Mouse (Mus musculus): ENCODE results near the gene Ctxn1. TPM values are rescaled to one million over a fixed set of nuclear protein-coding genes. Genes with fewer than 3 reads are reported as not detected.

The Ctxn1 gene
- polyA plus RNA-seq, 1 experiment from 2014 or later = 136 TPM

GRCm38 (mm10) chr8:4226739-4227347, 32.2 kb downstream of the Ctxn1 start, which contains the start of gene Lrrc8e:
Gene Lrrc8e (plus strand): TSS chr8:4226827.
- DNase-seq (ENCODE audit: low spot score) = no peak
- ATAC-seq (ENCODE audit: low FRiP score) = peak; percentile 63
- Histone ChIP-seq H3K9me3 (ENCODE audit: control insufficient read depth, low read length) (no peaks in the 10 kb centered on the region), H3K27ac (ENCODE audit: low read depth, low read length) (no peak within 1 kb of the TSS), H3K4me3 (ENCODE audit: low read depth, low read length) (no peak within 1 kb of the TSS), H3K36me3 (ENCODE audit: control insufficient read depth, insufficient read depth, low read length) (no peaks in the 10 kb centered on the region), H3K4me1 (replicated peaks; ENCODE audit: control insufficient read depth, insufficient read depth, low read length) (no peaks in the 10 kb centered on the region; the same call in 1 of the 2 replicates), H3K27me3 (ENCODE audit: control insufficient read depth, insufficient read depth, low read length) (peaks cover 10% of the 10 kb centered on the region), H3K9ac (ENCODE audit: low read depth, low read length) (no peak within 1 kb of the TSS), H3K4me2 (replicated peaks; ENCODE audit: low read depth, low read length) (peak within 1 kb of the TSS; percentile 20; the same call in 1 of the 2 replicates)
- 4% methylated on average over 33 of the region's 33 CpGs for WGBS

DNA sequence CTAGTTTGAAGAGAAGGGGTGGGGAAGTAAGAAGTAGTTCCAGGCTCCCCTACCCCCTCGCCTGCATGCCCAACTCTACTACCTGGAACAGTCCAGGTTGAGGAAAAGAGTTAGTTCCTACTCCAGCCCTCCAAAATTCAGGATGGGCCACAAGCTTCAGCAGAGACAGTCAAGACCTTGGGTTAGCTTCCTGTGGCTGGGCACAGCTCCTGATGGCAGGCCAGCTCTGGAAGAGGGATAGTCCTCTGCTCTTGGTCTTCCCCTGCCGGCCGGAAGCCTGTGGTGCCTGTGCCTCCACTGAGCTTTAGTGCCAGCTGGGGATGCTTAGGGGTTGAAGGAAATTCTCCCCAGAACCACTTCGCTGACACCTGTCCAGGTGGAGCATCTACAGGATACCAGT, 32.8 kb downstream of the Ctxn1 start:
- Histone ChIP-seq H3K4me1 (replicated peaks; ENCODE audit: control insufficient read depth, insufficient read depth, low read length) (no peaks in the 10 kb centered on the region; the same call in 1 of the 2 replicates), H3K4me3 (ENCODE audit: low read depth, low read length) (no peak overlapping the region), H3K36me3 (ENCODE audit: control insufficient read depth, insufficient read depth, low read length) (no peaks in the 10 kb centered on the region), H3K27ac (ENCODE audit: low read depth, low read length) (no peak overlapping the region), H3K9me3 (ENCODE audit: control insufficient read depth, low read length) (no peaks in the 10 kb centered on the region), H3K27me3 (ENCODE audit: control insufficient read depth, insufficient read depth, low read length) (peaks cover 10% of the 10 kb centered on the region), H3K9ac (ENCODE audit: low read depth, low read length) (no peak overlapping the region), H3K4me2 (replicated peaks; ENCODE audit: low read depth, low read length) (peak overlapping the region; percentile 20; the same call in 1 of the 2 replicates)
- DNase-seq (ENCODE audit: low spot score) (no peak), ATAC-seq (ENCODE audit: low FRiP score) (no peak)
- 25% methylated on average over 4 of the region's 4 CpGs for WGBS

GRCm38 (mm10) chr8:4222059-4222458, 37.0 kb downstream of the Ctxn1 start:
- ATAC-seq (ENCODE audit: low FRiP score) (no peak), DNase-seq (ENCODE audit: low spot score) (no peak)
- H3K9ac ChIP-seq (ENCODE audit: low read depth, low read length) = no peak overlapping the region
- no peaks in the 10 kb centered on the region; the same call in 1 of the 2 replicates for H3K4me1 ChIP-seq (replicated peaks; ENCODE audit: control insufficient read depth, insufficient read depth, low read length)
- no peaks in the 10 kb centered on the region for H3K36me3 ChIP-seq (ENCODE audit: control insufficient read depth, insufficient read depth, low read length)
- H3K4me3 ChIP-seq (ENCODE audit: low read depth, low read length) = no peak overlapping the region
- no peak overlapping the region for H3K27ac ChIP-seq (ENCODE audit: low read depth, low read length)
- no peak overlapping the region for H3K4me2 ChIP-seq (replicated peaks; ENCODE audit: low read depth, low read length)
- no peaks in the 10 kb centered on the region for H3K9me3 ChIP-seq (ENCODE audit: control insufficient read depth, low read length)
- H3K27me3 ChIP-seq (ENCODE audit: control insufficient read depth, insufficient read depth, low read length) = peaks cover 2% of the 10 kb centered on the region; the same call in 1 of the 2 replicates

DNA sequence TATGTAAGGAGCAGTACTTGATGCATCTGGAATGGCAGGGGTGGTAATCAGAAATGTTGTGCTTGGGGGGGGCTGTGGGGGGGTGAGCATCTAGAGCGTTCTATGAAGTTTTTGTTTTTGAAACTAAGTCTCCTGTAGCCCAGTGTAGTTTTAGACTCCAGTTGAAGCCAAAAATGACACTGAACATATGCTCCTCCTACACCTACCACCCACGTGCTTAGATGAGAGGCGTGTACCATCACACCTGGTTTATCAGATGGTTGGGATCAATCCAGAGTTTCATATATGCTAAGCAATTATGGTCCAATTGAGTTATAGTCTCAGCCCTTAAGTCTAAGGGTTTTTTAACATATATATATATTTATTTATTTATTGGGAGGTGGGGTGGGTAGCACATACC, 39.5 kb downstream of the Ctxn1 start:
- Histone ChIP-seq H3K36me3 (ENCODE audit: control insufficient read depth, insufficient read depth, low read length) (no peaks in the 10 kb centered on the region), H3K4me2 (replicated peaks; ENCODE audit: low read depth, low read length) (no peak overlapping the region), H3K4me1 (replicated peaks; ENCODE audit: control insufficient read depth, insufficient read depth, low read length) (peaks cover under 1% of the 10 kb centered on the region; the same call in 1 of the 2 replicates), H3K4me3 (ENCODE audit: low read depth, low read length) (no peak overlapping the region), H3K9me3 (ENCODE audit: control insufficient read depth, low read length) (no peaks in the 10 kb centered on the region), H3K9ac (ENCODE audit: low read depth, low read length) (no peak overlapping the region), H3K27me3 (ENCODE audit: control insufficient read depth, insufficient read depth, low read length) (no peaks in the 10 kb centered on the region; the same call in 1 of the 2 replicates), H3K27ac (ENCODE audit: low read depth, low read length) (no peak overlapping the region)
- ATAC-seq (ENCODE audit: low FRiP score) (no peak), DNase-seq (ENCODE audit: low spot score) (no peak)
- WGBS = 92% methylated on average over 3 of the region's 3 CpGs

GRCm38 (mm10) chr8:4216791-4217621, 42.1 kb downstream of the Ctxn1 start, which contains the start of gene Prr36:
Gene Prr36 (minus strand): TSS chr8:4217459.
- Histone ChIP-seq H3K4me3 (ENCODE audit: low read depth, low read length) (peak within 1 kb of the TSS; percentile 65), H3K27me3 (ENCODE audit: control insufficient read depth, insufficient read depth, low read length) (peaks cover 2% of the 10 kb centered on the region; the same call in 1 of the 2 replicates), H3K4me1 (replicated peaks; ENCODE audit: control insufficient read depth, insufficient read depth, low read length) (peaks cover 10% of the 10 kb centered on the region), H3K36me3 (ENCODE audit: control insufficient read depth, insufficient read depth, low read length) (no peaks in the 10 kb centered on the region), H3K9me3 (ENCODE audit: control insufficient read depth, low read length) (no peaks in the 10 kb centered on the region), H3K27ac (ENCODE audit: low read depth, low read length) (peak within 1 kb of the TSS; percentile 83), H3K4me2 (replicated peaks; ENCODE audit: low read depth, low read length) (peak within 1 kb of the TSS; percentile 78), H3K9ac (ENCODE audit: low read depth, low read length) (peak within 1 kb of the TSS; percentile 91)
- DNase-seq (ENCODE audit: low spot score) (peak; percentile 87), ATAC-seq (ENCODE audit: low FRiP score) (peak; percentile 92)
- WGBS = under 1% methylated on average over 39 of the region's 44 CpGs

GRCm38 (mm10) chr8:4216296-4216695, 42.8 kb downstream of the Ctxn1 start:
- H3K9ac ChIP-seq (ENCODE audit: low read depth, low read length) = peak overlapping the region; percentile 91
- peak overlapping the region; percentile 65 for H3K4me3 ChIP-seq (ENCODE audit: low read depth, low read length)
- no peaks in the 10 kb centered on the region for H3K9me3 ChIP-seq (ENCODE audit: control insufficient read depth, low read length)
- peak overlapping the region; percentile 78 for H3K4me2 ChIP-seq (replicated peaks; ENCODE audit: low read depth, low read length)
- 6% methylated on average over 18 of the region's 18 CpGs for WGBS
- peaks cover 2% of the 10 kb centered on the region; the same call in 1 of the 2 replicates for H3K27me3 ChIP-seq (ENCODE audit: control insufficient read depth, insufficient read depth, low read length)
- DNase-seq (ENCODE audit: low spot score) (no peak), ATAC-seq (ENCODE audit: low FRiP score) (peak; percentile 3)
- peaks cover 10% of the 10 kb centered on the region for H3K4me1 ChIP-seq (replicated peaks; ENCODE audit: control insufficient read depth, insufficient read depth, low read length)
- H3K27ac ChIP-seq (ENCODE audit: low read depth, low read length) = peak overlapping the region; percentile 83; the same call in 1 of the 2 replicates
- no peaks in the 10 kb centered on the region for H3K36me3 ChIP-seq (ENCODE audit: control insufficient read depth, insufficient read depth, low read length)

- Histone ChIP-seq H3K27ac (ENCODE audit: low read depth, low read length) (no peak overlapping the region), H3K4me3 (ENCODE audit: low read depth, low read length) (0 out of 2 replicates have a peak overlapping the region, but pooled peaks have one; percentile 14), H3K36me3 (ENCODE audit: control insufficient read depth, insufficient read depth, low read length) (peaks cover 7% of the 10 kb centered on the region; the same call in 1 of the 2 replicates), H3K4me2 (replicated peaks; ENCODE audit: low read depth, low read length) (peak overlapping the region; percentile 78), H3K4me1 (replicated peaks; ENCODE audit: control insufficient read depth, insufficient read depth, low read length) (peaks cover 10% of the 10 kb centered on the region), H3K27me3 (ENCODE audit: control insufficient read depth, insufficient read depth, low read length) (peaks cover 2% of the 10 kb centered on the region; the same call in 1 of the 2 replicates), H3K9ac (ENCODE audit: low read depth, low read length) (no peak overlapping the region), H3K9me3 (ENCODE audit: control insufficient read depth, low read length) (no peaks in the 10 kb centered on the region)
- DNase-seq (ENCODE audit: low spot score) = peak; percentile 47
- WGBS = 11% methylated on average over 33 of the region's 33 CpGs
- peak; percentile 12; the same call in 1 of the 2 replicates for ATAC-seq (ENCODE audit: low FRiP score)
These were observed 44.8 kb downstream of the Ctxn1 start for GRCm38 (mm10) chr8:4214006-4214980.

All from hindbrain, embryonic 11.5 days (tissue).